Mouse (Mus musculus) limb, embryonic 11.5 days (tissue): ENCODE measurements at regions not wholly inside any gene's neighbourhood (a gene's known extent, or its start where the extent isn't known, plus 50 kb on each side); places are given as distances from the start of the nearest gene placed in this dataset.

Source experiments
- ATAC-seq: fragments of 200-750 bp; cut with Nextera tagmentation; 2 replicates; pipeline ENCODE4 v1.8.0; 2017; ENCODE audit warnings: low read depth; ENCODE audit not compliant: insufficient number of reproducible peaks, low FRiP score, low TSS enrichment
- DNase-seq: peaks from one replicate; pipeline ENCODE4 v3.0.0-alpha.2; 2015; ENCODE audit warnings: low spot score
- H3K27ac ChIP-seq: fragments of 300-500 bp; sonication (generic); replicated peaks from 2 replicates; pipeline ENCODE4 v1.5.1; 2014; ENCODE audit warnings: low read depth, mild to moderate bottlenecking, low read length
- H3K27me3 ChIP-seq: fragments of 300-500 bp; sonication (generic); 2 replicates; pipeline ENCODE4 v1.6.1; 2014; ENCODE audit warnings: mild to moderate bottlenecking, low read length, mixed read lengths; ENCODE audit not compliant: control insufficient read depth, insufficient read depth
- H3K36me3 ChIP-seq: fragments of 300-500 bp; sonication (generic); 2 replicates; pipeline ENCODE4 v1.6.1; 2014; ENCODE audit warnings: mild to moderate bottlenecking, low read length, moderate library complexity, mixed read lengths; ENCODE audit not compliant: control insufficient read depth, insufficient read depth
- H3K4me1 ChIP-seq: fragments of 300-500 bp; sonication (generic); 2 replicates; pipeline ENCODE4 v1.6.1; 2014; ENCODE audit warnings: low read length, mixed read lengths; ENCODE audit not compliant: control insufficient read depth, insufficient read depth
- H3K4me2 ChIP-seq: fragments of 300-500 bp; sonication (generic); 2 replicates; pipeline ENCODE4 v1.6.1; 2014; ENCODE audit warnings: low read depth, mild to moderate bottlenecking, moderate library complexity; ENCODE audit not compliant: severe bottlenecking
- H3K4me3 ChIP-seq: fragments of 300-500 bp; sonication (generic); 2 replicates; pipeline ENCODE4 v1.5.1; 2014; ENCODE audit warnings: low read depth, low read length
- H3K9ac ChIP-seq: fragments of 300-500 bp; sonication (generic); 2 replicates; pipeline ENCODE4 v1.6.1; 2014; ENCODE audit warnings: mild to moderate bottlenecking, low read length
- H3K9me3 ChIP-seq: fragments of 300-500 bp; sonication (generic); 2 replicates; pipeline ENCODE4 v1.6.1; 2016; ENCODE audit warnings: low read length; ENCODE audit not compliant: control insufficient read depth
- WGBS: fragments of 180-500 bp; shearing (Covaris S2); extraction: QIAGEN DNeasy Blood & Tissue Kit; methylation state at CpG from one replicate; pipeline ENCODE4 v1.1.7; 2014; 5-methylcytosine and 5-hydroxymethylcytosine counted together

GRCm38 (mm10) chr1:157695198-157695597 lies 188.7 kb downstream of the Sec16b start:
- 73% methylated on average over 2 of the region's 2 CpGs for WGBS
- ATAC-seq: no peak
- H3K4me1 ChIP-seq: no peaks in the 10 kb centered on the region
- H3K4me3 ChIP-seq: no peak overlapping the region
- no peak overlapping the region for H3K4me2 ChIP-seq
- no peak for DNase-seq
- H3K27me3 ChIP-seq: no peaks in the 10 kb centered on the region
- no peak overlapping the region for H3K9ac ChIP-seq
- H3K36me3 ChIP-seq: no peaks in the 10 kb centered on the region
- H3K27ac ChIP-seq: no peak overlapping the region
- H3K9me3 ChIP-seq: no peaks in the 10 kb centered on the region

- H3K4me2 ChIP-seq: no peak overlapping the region
- H3K27me3 ChIP-seq: no peaks in the 10 kb centered on the region
- WGBS: 90% methylated on average over 6 of the region's 6 CpGs
- no peak overlapping the region for H3K4me3 ChIP-seq
- H3K9ac ChIP-seq: no peak overlapping the region
- ATAC-seq: no peak
- H3K4me1 ChIP-seq: no peaks in the 10 kb centered on the region
- no peaks in the 10 kb centered on the region for H3K36me3 ChIP-seq
- no peak overlapping the region for H3K27ac ChIP-seq
- H3K9me3 ChIP-seq: no peaks in the 10 kb centered on the region
- no peak for DNase-seq
Measured at GRCm38 (mm10) chr1:157703639-157704038, 197.1 kb downstream of the Sec16b start.

GRCm38 (mm10) chr1:157705364-157705763 lies 198.8 kb downstream of the Sec16b start:
- no peak overlapping the region for H3K27ac ChIP-seq
- H3K27me3 ChIP-seq: no peaks in the 10 kb centered on the region
- DNase-seq (no peak), ATAC-seq (no peak)
- no peak overlapping the region for H3K4me3 ChIP-seq
- no peak overlapping the region for H3K9ac ChIP-seq
- H3K4me2 ChIP-seq: no peak overlapping the region
- WGBS: 57% methylated on average over 4 of the region's 4 CpGs
- no peaks in the 10 kb centered on the region for H3K36me3 ChIP-seq
- no peaks in the 10 kb centered on the region for H3K9me3 ChIP-seq
- no peaks in the 10 kb centered on the region for H3K4me1 ChIP-seq

GRCm38 (mm10) chr1:157707256-157707655 lies 200.7 kb downstream of the Sec16b start:
- H3K4me2 ChIP-seq: no peak overlapping the region
- no peaks in the 10 kb centered on the region for H3K27me3 ChIP-seq
- no peaks in the 10 kb centered on the region for H3K4me1 ChIP-seq
- H3K9ac ChIP-seq: no peak overlapping the region
- WGBS: 92% methylated on average over 2 of the region's 2 CpGs
- ATAC-seq: no peak
- no peak overlapping the region for H3K4me3 ChIP-seq
- no peaks in the 10 kb centered on the region for H3K9me3 ChIP-seq
- H3K27ac ChIP-seq: no peak overlapping the region
- no peak for DNase-seq
- H3K36me3 ChIP-seq: no peaks in the 10 kb centered on the region

GRCm38 (mm10) chr1:157709117-157709516 lies 202.6 kb downstream of the Sec16b start:
- Histone ChIP-seq H3K27me3 (no peaks in the 10 kb centered on the region), H3K9me3 (no peaks in the 10 kb centered on the region), H3K4me3 (no peak overlapping the region), H3K27ac (no peak overlapping the region), H3K9ac (no peak overlapping the region), H3K36me3 (no peaks in the 10 kb centered on the region), H3K4me2 (no peak overlapping the region), H3K4me1 (no peaks in the 10 kb centered on the region)
- ATAC-seq (no peak), DNase-seq (no peak)
- 88% methylated on average over 6 of the region's 6 CpGs for WGBS

GRCm38 (mm10) chr1:157710870-157711269 lies 204.3 kb downstream of the Sec16b start:
- H3K27ac ChIP-seq: no peak overlapping the region
- DNase-seq (no peak), ATAC-seq (no peak)
- no peak overlapping the region for H3K4me2 ChIP-seq
- H3K9ac ChIP-seq: no peak overlapping the region
- no peaks in the 10 kb centered on the region for H3K27me3 ChIP-seq
- no peaks in the 10 kb centered on the region for H3K4me1 ChIP-seq
- H3K4me3 ChIP-seq: no peak overlapping the region
- WGBS: 84% methylated on average over 2 of the region's 2 CpGs
- H3K9me3 ChIP-seq: no peaks in the 10 kb centered on the region
- H3K36me3 ChIP-seq: no peaks in the 10 kb centered on the region

- no peak for ATAC-seq
- 34% methylated on average over 2 of the region's 2 CpGs for WGBS
- H3K9ac ChIP-seq: no peak overlapping the region
- no peak overlapping the region for H3K4me3 ChIP-seq
- no peaks in the 10 kb centered on the region for H3K36me3 ChIP-seq
- H3K4me1 ChIP-seq: no peaks in the 10 kb centered on the region
- no peak for DNase-seq
- no peak overlapping the region for H3K27ac ChIP-seq
- no peaks in the 10 kb centered on the region for H3K27me3 ChIP-seq
- no peaks in the 10 kb centered on the region for H3K9me3 ChIP-seq
- no peak overlapping the region for H3K4me2 ChIP-seq
Measured at GRCm38 (mm10) chr1:157712519-157712918, 206.0 kb downstream of the Sec16b start.

- Histone ChIP-seq H3K9me3 (no peaks in the 10 kb centered on the region), H3K36me3 (no peaks in the 10 kb centered on the region), H3K27ac (no peak overlapping the region), H3K9ac (no peak overlapping the region), H3K4me2 (no peak overlapping the region), H3K4me3 (no peak overlapping the region), H3K27me3 (no peaks in the 10 kb centered on the region), H3K4me1 (no peaks in the 10 kb centered on the region)
- DNase-seq (no peak), ATAC-seq (no peak)
- WGBS: 82% methylated on average over 7 of the region's 7 CpGs
Measured at GRCm38 (mm10) chr1:157713851-157714250, 207.3 kb downstream of the Sec16b start.

DNA sequence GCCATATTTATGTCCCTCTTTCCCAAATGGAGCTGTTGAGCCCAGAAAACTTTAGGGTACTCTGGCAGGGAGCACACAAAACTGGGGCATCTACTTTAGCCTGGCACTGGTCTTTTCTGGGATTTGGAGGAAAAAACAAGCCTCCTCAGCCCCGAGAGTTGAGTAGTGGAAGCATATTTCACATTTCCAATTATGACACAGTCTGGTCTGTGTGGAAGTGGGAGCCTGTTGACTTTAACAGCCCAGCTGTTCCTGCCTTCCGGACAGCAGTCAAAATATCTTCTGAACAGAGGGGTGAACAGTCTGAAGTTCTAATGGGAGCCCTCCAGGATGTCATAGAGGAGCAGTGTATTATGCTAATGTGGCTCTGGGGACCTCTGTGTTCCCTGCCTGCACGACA lies 209.1 kb downstream of the Sec16b start:
- no peak overlapping the region for H3K9ac ChIP-seq
- no peak for DNase-seq
- no peak overlapping the region for H3K4me2 ChIP-seq
- 70% methylated on average over 3 of the region's 3 CpGs for WGBS
- no peaks in the 10 kb centered on the region for H3K4me1 ChIP-seq
- no peak overlapping the region for H3K4me3 ChIP-seq
- no peak overlapping the region for H3K27ac ChIP-seq
- no peaks in the 10 kb centered on the region for H3K36me3 ChIP-seq
- ATAC-seq: no peak
- H3K9me3 ChIP-seq: no peaks in the 10 kb centered on the region
- no peaks in the 10 kb centered on the region for H3K27me3 ChIP-seq
